Mouse (Mus musculus): ENCODE measurements around the gene Tdg.

Tdg gene

GRCm38 (mm10) chr10:82699296-82699941 is 69.8 kb downstream of the Tdg start:
- in situ Hi-C loops (cut with MboI; ENCODE audit: unreplicated experiment in 2 of 2) = loop anchor here in 1 of 2 experiments (5.0 to 10.0 kb wide), 3 partner anchors 63 to 655 kb away; partner anchors contain the start of genes Nfyb, Tdg and Zfp873

All from v-Abl transformed pro-B cells (cell line).